Mouse (Mus musculus): ENCODE results near the gene Slc12a8.

The Slc12a8 gene

GRCm38 (mm10) chr16:33584455-33585082, 67.4 kb downstream of the Slc12a8 start:
- no peak for DNase-seq

- DNase-seq, result no peak
These were observed 67.9 kb downstream of the Slc12a8 start for GRCm38 (mm10) chr16:33585083-33585460.

GRCm38 (mm10) chr16:33587283-33588127, 70.4 kb downstream of the Slc12a8 start:
- no peak for DNase-seq

- DNase-seq, result no peak
These were observed 71.7 kb downstream of the Slc12a8 start for GRCm38 (mm10) chr16:33588845-33589244.

GRCm38 (mm10) chr16:33590438-33590837, 73.3 kb downstream of the Slc12a8 start:
- DNase-seq, result no peak

- DNase-seq, result no peak
These were observed 74.4 kb downstream of the Slc12a8 start for GRCm38 (mm10) chr16:33591390-33592067.

GRCm38 (mm10) chr16:33592286-33592685, 75.2 kb downstream of the Slc12a8 start:
- no peak for DNase-seq

- DNase-seq, result no peak
These were observed 76.3 kb downstream of the Slc12a8 start for GRCm38 (mm10) chr16:33593467-33593866.

GRCm38 (mm10) chr16:33594037-33594771, 77.1 kb downstream of the Slc12a8 start:
- DNase-seq, result no peak

GRCm38 (mm10) chr16:33595235-33595769, 78.2 kb downstream of the Slc12a8 start:
- DNase-seq, result no peak

- DNase-seq, result no peak
These were observed 79.1 kb downstream of the Slc12a8 start for GRCm38 (mm10) chr16:33596213-33596612.

GRCm38 (mm10) chr16:33600216-33600615, 83.1 kb downstream of the Slc12a8 start:
- DNase-seq, result no peak

GRCm38 (mm10) chr16:33601299-33601698, 84.2 kb downstream of the Slc12a8 start:
- DNase-seq, result no peak

GRCm38 (mm10) chr16:33605647-33606596, 88.8 kb downstream of the Slc12a8 start:
- peak; percentile 28 for DNase-seq

- DNase-seq, result peak; percentile 30 to 41
These were observed 89.8 kb downstream of the Slc12a8 start for GRCm38 (mm10) chr16:33606691-33607532.

- no peak for DNase-seq
These were observed 92.4 kb downstream of the Slc12a8 start for GRCm38 (mm10) chr16:33609554-33609953.

- DNase-seq, result no peak
These were observed 93.3 kb downstream of the Slc12a8 start for GRCm38 (mm10) chr16:33610466-33610865.

GRCm38 (mm10) chr16:33611291-33611690, 94.2 kb downstream of the Slc12a8 start:
- DNase-seq, result no peak

GRCm38 (mm10) chr16:33612056-33612770, 95.1 kb downstream of the Slc12a8 start:
- DNase-seq, result peak; percentile 53 to 57

GRCm38 (mm10) chr16:33615986-33616385, 98.9 kb downstream of the Slc12a8 start:
- DNase-seq, result no peak

Measured in cerebellum, adult 18-20 months (tissue).